Mouse (Mus musculus) stomach, postnatal 0 days (tissue): ENCODE results near the gene Mpnd. TPM values are rescaled to one million over a fixed set of nuclear protein-coding genes. Genes with fewer than 3 reads are reported as not detected.

Experiments
- ATAC-seq: fragments of 200-750 bp; cut with Nextera tagmentation; 2 replicates; pipeline ENCODE4 v1.8.0; 2017; ENCODE audit not compliant: low FRiP score, low TSS enrichment
- DNase-seq: peaks from one replicate; pipeline ENCODE4 v3.0.0-alpha.2; 2016; ENCODE audit warnings: low spot score
- H3K27ac ChIP-seq: fragments of 300-500 bp; sonication (generic); replicated peaks from 2 replicates; pipeline ENCODE4 v1.5.1; 2014; ENCODE audit warnings: mild to moderate bottlenecking, control low read depth
- H3K27me3 ChIP-seq: fragments of 300-500 bp; sonication (generic); 2 replicates; pipeline ENCODE4 v1.6.1; 2014; ENCODE audit warnings: low read length; ENCODE audit not compliant: control insufficient read depth, insufficient read depth
- H3K36me3 ChIP-seq: fragments of 300-500 bp; sonication (generic); 2 replicates; pipeline ENCODE4 v1.6.1; 2014; ENCODE audit warnings: low read length, mixed read lengths; ENCODE audit not compliant: control insufficient read depth, insufficient read depth
- H3K4me1 ChIP-seq: fragments of 300-500 bp; sonication (generic); replicated peaks from 2 replicates; pipeline ENCODE4 v1.6.1; 2014; ENCODE audit warnings: antibody characterized with exemption; ENCODE audit not compliant: control insufficient read depth, insufficient read depth
- H3K4me2 ChIP-seq: fragments of 300-500 bp; sonication (generic); replicated peaks from 2 replicates; pipeline ENCODE4 v1.6.1; 2014; ENCODE audit warnings: low read depth, mild to moderate bottlenecking, control low read depth, moderate library complexity
- H3K4me3 ChIP-seq: fragments of 300-500 bp; sonication (generic); 2 replicates; pipeline ENCODE4 v1.5.1; 2014; ENCODE audit warnings: low read depth, low read length, control low read depth
- H3K9ac ChIP-seq: fragments of 300-500 bp; sonication (generic); 2 replicates; pipeline ENCODE4 v1.6.1; 2014; ENCODE audit warnings: mild to moderate bottlenecking, low read length, control low read depth, mixed read lengths
- H3K9me3 ChIP-seq: fragments of 300-500 bp; sonication (generic); 2 replicates; pipeline ENCODE4 v1.6.1; 2016; ENCODE audit warnings: low read length; ENCODE audit not compliant: control insufficient read depth
- CTCF ChIP-seq: IDR thresholded peaks from 2 replicates; pipeline ENCODE4 v1.5.1; 2016; ENCODE audit warnings: antibody characterized with exemption, low read depth, mild to moderate bottlenecking, moderate library complexity
- EP300 ChIP-seq: optimal IDR thresholded peaks from 2 replicates; pipeline ENCODE3; 2016; ENCODE audit warnings: antibody characterized with exemption
- WGBS: fragments of 180-500 bp; shearing (Covaris S2); extraction: QIAGEN DNeasy Blood & Tissue Kit; methylation state at CpG from one replicate; pipeline ENCODE4 v1.1.7; 2014; 5-methylcytosine and 5-hydroxymethylcytosine counted together
- polyA plus RNA-seq: library from polyadenylated mRNA; unstranded; fragments of >200 nt; fragmentation: Nextera tagmentation; extraction: Ambion mirVana; gene quantifications from 2 replicates; pipeline ENCODE4 v1.2.1, GENCODE M21; 2015

The Mpnd gene
- polyA plus RNA-seq, 1 experiment from 2014 or later, result 28.9 TPM

DNA sequence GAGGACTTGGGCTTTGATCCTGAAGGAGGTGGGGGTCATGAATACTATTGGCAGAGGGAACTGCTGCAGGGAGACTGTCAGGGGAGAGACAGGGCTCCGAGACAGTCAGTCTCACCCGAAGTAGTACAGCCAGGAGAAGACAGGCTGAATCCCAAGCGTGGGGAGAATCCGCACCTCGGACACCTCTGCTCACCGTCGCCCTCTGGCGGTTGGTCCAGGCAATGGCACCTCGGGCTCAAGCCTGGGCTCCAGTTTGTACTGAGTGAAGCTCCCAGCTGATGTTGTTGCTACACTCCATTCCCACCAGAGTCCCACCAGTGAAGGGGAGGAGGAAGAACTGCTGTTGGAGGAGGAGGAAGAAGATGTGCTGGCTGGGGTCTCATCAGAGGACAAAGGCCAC, 5.2 kb downstream of the Mpnd start:
- Histone ChIP-seq H3K27me3 (0 out of 2 replicates have a peak, but pooled peaks cover under 1% of the 10 kb centered on the region), H3K9me3 (no peaks in the 10 kb centered on the region), H3K4me1 (peaks cover 4% of the 10 kb centered on the region; the same call in 1 of the 2 replicates), H3K4me2 (peak overlapping the region; percentile 100), H3K27ac (no peak overlapping the region), H3K36me3 (peaks cover 13% of the 10 kb centered on the region), H3K4me3 (no peak overlapping the region), H3K9ac (peak overlapping the region; percentile 74; the same call in 1 of the 2 replicates)
- peak; percentile 80 for DNase-seq
- TF ChIP-seq EP300, result no peak
- TF ChIP-seq CTCF, result peak; percentile 96
- ATAC-seq, result no peak
- WGBS, result 13% methylated on average over 9 of the region's 9 CpGs

DNA sequence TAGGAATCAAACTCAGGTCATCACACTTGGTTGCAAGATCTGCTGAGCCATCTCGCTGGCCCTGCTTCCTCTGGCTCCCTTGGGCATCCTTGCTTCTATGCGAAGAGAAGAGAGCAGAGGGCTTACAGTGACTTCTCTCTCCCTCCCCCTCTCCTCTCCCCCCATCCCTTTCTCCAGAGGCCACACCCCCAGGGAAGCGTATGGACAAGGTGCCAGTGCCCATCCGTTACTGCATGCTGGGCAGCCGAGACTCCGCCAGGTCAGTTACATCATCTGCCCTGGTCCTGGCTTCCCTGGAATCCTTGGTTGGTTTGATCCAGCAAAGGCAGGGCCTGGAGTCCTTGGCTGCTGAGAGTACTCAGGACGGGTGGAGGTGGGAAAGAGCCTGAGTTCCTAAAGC, 5.9 kb downstream of the Mpnd start:
- H3K4me3 ChIP-seq, result no peak overlapping the region
- H3K27ac ChIP-seq, result no peak overlapping the region
- peaks cover 4% of the 10 kb centered on the region; the same call in 1 of the 2 replicates for H3K4me1 ChIP-seq
- H3K36me3 ChIP-seq, result peaks cover 20% of the 10 kb centered on the region
- no peaks in the 10 kb centered on the region for H3K27me3 ChIP-seq
- WGBS, result 87% methylated on average over 7 of the region's 7 CpGs
- TF ChIP-seq CTCF (no peak), EP300 (no peak)
- H3K9ac ChIP-seq, result no peak overlapping the region
- H3K9me3 ChIP-seq, result no peaks in the 10 kb centered on the region
- no peak for DNase-seq
- no peak for ATAC-seq
- no peak overlapping the region for H3K4me2 ChIP-seq

DNA sequence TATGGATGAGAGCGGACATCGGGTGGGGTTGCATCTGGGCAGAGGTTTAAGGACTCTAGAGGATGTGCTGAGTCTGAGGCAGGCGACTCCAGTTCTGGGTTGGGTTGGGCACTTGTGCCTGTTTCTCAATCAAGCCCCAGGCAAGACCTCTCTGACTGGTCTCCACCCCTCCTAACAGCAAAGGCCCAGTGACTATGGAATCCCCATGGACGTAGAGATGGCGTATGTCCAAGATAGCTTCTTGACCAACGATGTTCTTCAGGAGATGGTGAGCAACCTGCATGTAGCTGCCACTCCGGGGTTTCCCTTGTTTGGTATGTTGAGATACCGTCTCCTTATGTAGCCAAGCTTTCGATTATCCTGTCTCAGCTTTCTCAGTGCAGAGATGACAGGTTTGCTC, 9.8 kb downstream of the Mpnd start:
- no peak overlapping the region for H3K27ac ChIP-seq
- no peak overlapping the region for H3K4me3 ChIP-seq
- TF ChIP-seq EP300 (no peak), CTCF (no peak)
- no peaks in the 10 kb centered on the region for H3K27me3 ChIP-seq
- DNase-seq (no peak), ATAC-seq (no peak)
- H3K36me3 ChIP-seq, result peaks cover 40% of the 10 kb centered on the region
- H3K4me1 ChIP-seq, result peaks cover 2% of the 10 kb centered on the region; the same call in 1 of the 2 replicates
- H3K4me2 ChIP-seq, result no peak overlapping the region
- 92% methylated on average over 9 of the region's 9 CpGs for WGBS
- H3K9me3 ChIP-seq, result no peaks in the 10 kb centered on the region
- H3K9ac ChIP-seq, result no peak overlapping the region

DNA sequence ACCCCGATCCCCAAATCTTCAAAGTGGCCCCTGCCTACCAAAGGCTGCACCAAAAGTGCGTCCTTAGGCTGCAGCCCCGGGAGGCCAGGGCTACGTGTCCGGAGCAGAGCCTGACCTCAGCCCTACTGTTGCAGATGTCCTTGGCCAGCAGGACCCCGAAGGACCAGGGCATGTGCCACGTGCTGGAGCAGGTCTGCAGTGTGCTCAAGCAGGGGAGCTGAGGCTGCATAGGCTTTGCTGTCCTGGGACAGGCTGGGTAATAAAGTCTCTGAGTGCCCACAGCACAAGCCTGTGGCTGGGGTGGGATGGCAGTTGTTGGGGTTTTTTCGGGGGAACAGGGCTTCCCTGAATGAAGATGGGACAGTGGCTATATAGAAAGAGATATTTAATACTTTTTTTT, 10.9 kb downstream of the Mpnd start:
- Histone ChIP-seq H3K27ac (no peak overlapping the region), H3K9me3 (no peaks in the 10 kb centered on the region)
- no peak for ATAC-seq

DNA sequence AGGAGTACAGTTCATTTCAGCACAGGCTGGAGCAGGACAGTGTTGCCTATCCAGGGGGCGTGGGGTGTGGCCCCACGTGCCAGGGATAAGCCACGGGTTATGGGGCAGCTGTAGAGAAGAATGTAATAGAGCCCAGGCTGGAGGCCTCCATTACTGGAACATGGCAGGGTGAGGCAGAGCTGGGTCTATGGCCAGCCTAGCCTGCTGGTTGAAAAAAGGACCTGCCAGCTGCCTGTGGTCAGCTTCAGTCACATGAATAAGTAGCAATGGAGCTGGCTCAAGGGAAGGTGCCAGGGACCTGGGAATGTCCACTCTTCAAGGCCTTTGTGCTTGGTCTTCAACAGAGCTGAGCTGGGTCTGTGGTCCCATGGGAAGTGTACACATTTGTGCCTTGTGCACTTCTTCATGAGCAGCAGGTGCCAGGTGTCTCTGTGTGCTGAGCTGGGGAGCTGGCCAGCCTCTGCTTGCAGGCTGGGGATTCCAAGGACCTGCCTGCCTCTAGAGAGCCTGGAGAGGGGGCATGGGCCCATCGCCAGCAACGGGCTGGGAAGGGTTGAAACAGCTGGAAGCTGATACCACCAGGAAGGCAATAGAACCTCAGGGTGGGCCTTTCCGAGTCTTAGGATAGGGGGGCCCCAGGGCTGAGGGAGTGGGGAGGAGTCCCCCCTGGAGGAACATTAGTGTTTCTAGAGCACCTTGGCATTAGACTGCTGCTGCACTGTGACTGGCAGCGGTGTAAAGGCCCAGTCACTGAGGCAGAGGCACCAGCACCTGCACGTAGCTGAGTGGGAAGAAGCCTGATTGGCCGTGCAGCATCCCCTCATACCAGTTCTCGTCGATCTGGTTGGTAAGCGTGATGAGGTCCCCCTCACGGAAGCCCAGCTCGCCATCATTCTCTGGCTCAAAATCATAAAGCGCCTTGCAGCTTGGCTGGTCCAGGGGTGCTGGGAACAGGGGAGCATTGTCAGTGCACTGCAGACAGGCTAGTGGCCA, 11.6 kb downstream of the Mpnd start:
- Histone ChIP-seq H3K9ac (no peak overlapping the region), H3K4me2 (no peak overlapping the region), H3K9me3 (no peaks in the 10 kb centered on the region), H3K4me1 (no peaks in the 10 kb centered on the region), H3K27ac (no peak overlapping the region), H3K27me3 (no peaks in the 10 kb centered on the region), H3K36me3 (peaks cover 40% of the 10 kb centered on the region), H3K4me3 (no peak overlapping the region)
- no peak for DNase-seq
- TF ChIP-seq CTCF (no peak), EP300 (no peak)
- no peak for ATAC-seq
- 74% methylated on average over 15 of the region's 15 CpGs for WGBS

More for the DNA sequence above, 10.9 kb downstream of the Mpnd start:
- Histone ChIP-seq H3K4me3 (no peak overlapping the region), H3K4me1 (no peaks in the 10 kb centered on the region), H3K36me3 (peaks cover 40% of the 10 kb centered on the region), H3K9ac (no peak overlapping the region), H3K4me2 (no peak overlapping the region), H3K27me3 (no peaks in the 10 kb centered on the region)
- no peak for DNase-seq
- TF ChIP-seq CTCF (no peak), EP300 (no peak)
- 87% methylated on average over 8 of the region's 8 CpGs for WGBS

DNA sequence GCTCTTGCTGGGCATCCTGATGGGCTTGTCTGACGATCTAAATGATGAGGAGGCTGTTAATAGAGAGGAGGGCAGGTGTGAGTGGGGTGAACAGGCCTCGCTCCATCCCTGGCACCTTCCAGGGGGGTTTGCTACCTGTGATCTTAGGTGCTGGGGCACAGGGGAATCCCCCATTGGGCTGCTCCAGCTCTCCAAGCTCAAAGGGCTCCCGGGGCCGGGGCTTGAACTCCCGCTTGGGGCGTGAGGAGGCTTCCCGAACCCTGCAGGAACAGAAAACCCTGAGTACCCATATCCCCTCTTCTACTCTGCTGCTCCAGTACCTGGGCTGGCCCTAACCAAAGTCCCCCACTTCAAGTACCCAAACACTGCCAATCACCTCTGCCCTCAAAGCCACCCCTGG, 12.3 kb downstream of the Mpnd start:
- H3K4me1 ChIP-seq, result no peaks in the 10 kb centered on the region
- no peak overlapping the region for H3K9ac ChIP-seq
- no peak for ATAC-seq
- no peak for DNase-seq
- H3K27me3 ChIP-seq, result no peaks in the 10 kb centered on the region
- H3K27ac ChIP-seq, result no peak overlapping the region
- H3K36me3 ChIP-seq, result peaks cover 40% of the 10 kb centered on the region
- H3K4me3 ChIP-seq, result no peak overlapping the region
- H3K9me3 ChIP-seq, result no peaks in the 10 kb centered on the region
- TF ChIP-seq EP300 (no peak), CTCF (no peak)
- H3K4me2 ChIP-seq, result no peak overlapping the region
- 87% methylated on average over 7 of the region's 7 CpGs for WGBS
